Mouse (Mus musculus): ENCODE results near the gene Npff. TPM values are rescaled to one million over a fixed set of nuclear protein-coding genes. Genes with fewer than 3 reads are reported as not detected.
A peak's percentile ranks its signal among the peaks of the same experiment; 100 is the strongest.

Gene Npff
- total RNA-seq, 2 experiments from 2014 or later = 0.87 to 0.92 TPM

- DNase-seq = no peak
Observed at GRCm38 (mm10) chr15:102503924-102504782, 20.6 kb downstream of the Npff start.

GRCm38 (mm10) chr15:102503447-102503846, 21.3 kb downstream of the Npff start, which contains the start of gene Gm10337:
Gm10337 (plus strand) TSS chr15:102503722.
- no peak for DNase-seq

- DNase-seq = no peak
Observed at GRCm38 (mm10) chr15:102502254-102502840, 22.4 kb downstream of the Npff start.

- DNase-seq = no peak
Observed at GRCm38 (mm10) chr15:102501084-102501814, 23.5 kb downstream of the Npff start.

- DNase-seq = no peak
Observed at GRCm38 (mm10) chr15:102500479-102500878, 24.3 kb downstream of the Npff start.

GRCm38 (mm10) chr15:102499851-102500250, 24.9 kb downstream of the Npff start:
- no peak for DNase-seq

GRCm38 (mm10) chr15:102499370-102499769, 25.4 kb downstream of the Npff start:
- DNase-seq = no peak

- no peak for DNase-seq
Observed at GRCm38 (mm10) chr15:102498322-102498721, 26.4 kb downstream of the Npff start.

GRCm38 (mm10) chr15:102487664-102488063, 37.1 kb downstream of the Npff start:
- no peak for DNase-seq

- no peak for DNase-seq
Observed at GRCm38 (mm10) chr15:102485853-102486252, 38.9 kb downstream of the Npff start.

- peak in 1 of 2 experiments; percentile 41 for DNase-seq
Observed at GRCm38 (mm10) chr15:102483136-102483535, 41.6 kb downstream of the Npff start.

GRCm38 (mm10) chr15:102474520-102474919, 50.2 kb downstream of the Npff start:
- no peak for DNase-seq

Other genes with a start within 250 kb of the Npff start
- gene Mfsd5, start 245.5 kb downstream of the Npff start, total RNA-seq (2021) = 10 to 100 TPM; 18.4 to 18.9 TPM
- gene Espl1, start 228.7 kb downstream of the Npff start, total RNA-seq (2021) = under 1 TPM; 0.54 to 0.92 TPM
- 100 to 1,000 TPM; 340 to 348 TPM for gene Pfdn5, start 198.8 kb downstream of the Npff start, total RNA-seq (2021)
- 10 to 100 TPM; 25.0 to 26.0 TPM for gene Myg1, start 193.2 kb downstream of the Npff start, total RNA-seq (2021)
- 10 to 100 TPM in 1 of 2 experiments, 1 to 10 TPM in 1; 9.8 to 12.1 TPM for gene Aaas, start 174.2 kb downstream of the Npff start, total RNA-seq (2021)
- gene Sp7, start 157.8 kb downstream of the Npff start, total RNA-seq (2021) = not detected
- 10 to 100 TPM; 31.9 to 39.6 TPM for gene Sp1, start 118.8 kb downstream of the Npff start, total RNA-seq (2021)
- under 1 TPM; 0.39 to 0.97 TPM for gene Amhr2, start 79.6 kb downstream of the Npff start, total RNA-seq (2021)
- gene Prr13, start 65.9 kb downstream of the Npff start, total RNA-seq (2021) = 10 to 100 TPM; 20.3 to 24.4 TPM
- gene Pcbp2, start 54.4 kb downstream of the Npff start, total RNA-seq (2021) = 100 to 1,000 TPM; 418 to 491 TPM
- not detected for gene Gm10337, start 21.2 kb downstream of the Npff start, total RNA-seq (2021)
- 1 to 10 TPM; 1.8 to 2.3 TPM for gene Map3k12, start 7.9 kb downstream of the Npff start, total RNA-seq (2021)
- gene Tarbp2, start 6.8 kb downstream of the Npff start, total RNA-seq (2021) = 10 to 100 TPM; 40.1 to 43.0 TPM
- gene Gm28047, start 100.1 kb upstream of the Npff start, total RNA-seq (2021) = 1 to 10 TPM in 1 of 2 experiments, not detected in 1; 2.5 TPM
- gene Atf7, start 100.5 kb upstream of the Npff start, total RNA-seq (2021) = 10 to 100 TPM; 41.2 to 44.9 TPM
- gene Atp5g2, start 147.4 kb upstream of the Npff start, total RNA-seq (2021) = 10 to 100 TPM; 28.4 to 50.6 TPM
- gene Calcoco1, start 197.2 kb upstream of the Npff start, total RNA-seq (2021) = 100 to 1,000 TPM; 105 to 119 TPM